Mouse (Mus musculus): ENCODE measurements around the gene Cmss1.

GRCm38 (mm10) chr16:57419332-57419731 is 187.3 kb downstream of the Cmss1 start:
- no peak for TF ChIP-seq CTCF (IDR thresholded peaks at IDR 0.05; ENCODE audit: low read depth)
- no peak for TF ChIP-seq EP300 (optimal IDR thresholded peaks at IDR 0.05)

All from stomach, postnatal 0 days (tissue).